Mouse (Mus musculus) thymus, adult 2 months (tissue): Measurements from ENCODE around the gene Tac2.

Source experiments
- CTCF ChIP-seq: fragments of 200-500 bp; IDR thresholded peaks from 2 replicates; pipeline ENCODE4 v1.5.1; 2012; ENCODE audit warnings: mild to moderate bottlenecking, control low read depth, low read length, moderate library complexity, borderline replicate concordance; ENCODE audit not compliant: control insufficient read depth, poor library complexity, insufficient read depth; ENCODE audit errors: extremely low read depth
- POLR2A ChIP-seq: fragments of 200-500 bp; IDR thresholded peaks from 2 replicates; pipeline ENCODE4 v1.6.1; 2012; ENCODE audit warnings: mild to moderate bottlenecking, low read length, control low read depth, moderate library complexity; ENCODE audit not compliant: control insufficient read depth, poor library complexity, insufficient read depth; ENCODE audit errors: extremely low read depth

DNA sequence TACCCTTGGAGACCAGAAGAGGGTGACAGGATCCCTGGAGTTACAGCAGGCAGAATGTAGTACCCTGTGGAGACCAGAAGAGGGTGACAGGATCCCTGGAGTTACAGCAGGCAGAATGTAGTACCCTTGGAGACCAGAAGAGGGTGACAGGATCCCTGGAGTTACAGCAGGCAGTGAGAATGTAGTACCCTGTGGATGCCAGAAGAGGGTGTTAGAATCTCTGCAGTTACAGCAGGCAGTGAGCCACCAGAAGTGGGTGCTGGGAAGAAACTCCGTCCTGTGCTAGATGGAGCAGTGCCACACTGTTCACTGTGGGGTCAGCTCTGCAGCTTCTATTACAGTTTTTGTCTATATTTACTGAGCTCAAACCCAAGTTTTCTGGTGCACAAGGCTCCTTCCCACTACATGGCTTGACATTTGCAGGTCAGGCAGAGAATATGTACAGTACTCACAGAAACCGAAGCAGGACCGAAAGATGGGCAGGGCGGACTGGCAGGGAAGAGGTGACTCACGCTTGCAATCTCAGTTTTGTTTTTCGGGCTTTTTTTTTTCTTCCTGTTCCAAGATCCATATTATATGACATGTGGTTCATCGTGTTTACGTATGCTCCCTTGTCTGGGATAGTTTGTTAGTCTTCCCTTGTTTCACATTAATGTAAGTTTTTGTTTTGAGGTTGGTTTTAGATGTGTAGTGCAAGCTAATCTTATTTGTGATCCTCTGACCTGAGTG, 49.3 kb upstream of the Tac2 start:
- TF ChIP-seq POLR2A (no peak), CTCF (peak; percentile 49; the same call in 1 of the 2 replicates)
